Mouse (Mus musculus) right cerebral cortex, postnatal 14 days (tissue): ENCODE data around the gene Ptges3.
"Not testable (repeated sequence)": the region's sequence is repeated elsewhere in the genome, so short reads cannot be mapped to it uniquely, and the experiment has no call there.

ENCODE experiments used
- DNase-seq: peaks from one replicate; pipeline ENCODE4 v3.0.0; 2022

The Ptges3 gene

DNA sequence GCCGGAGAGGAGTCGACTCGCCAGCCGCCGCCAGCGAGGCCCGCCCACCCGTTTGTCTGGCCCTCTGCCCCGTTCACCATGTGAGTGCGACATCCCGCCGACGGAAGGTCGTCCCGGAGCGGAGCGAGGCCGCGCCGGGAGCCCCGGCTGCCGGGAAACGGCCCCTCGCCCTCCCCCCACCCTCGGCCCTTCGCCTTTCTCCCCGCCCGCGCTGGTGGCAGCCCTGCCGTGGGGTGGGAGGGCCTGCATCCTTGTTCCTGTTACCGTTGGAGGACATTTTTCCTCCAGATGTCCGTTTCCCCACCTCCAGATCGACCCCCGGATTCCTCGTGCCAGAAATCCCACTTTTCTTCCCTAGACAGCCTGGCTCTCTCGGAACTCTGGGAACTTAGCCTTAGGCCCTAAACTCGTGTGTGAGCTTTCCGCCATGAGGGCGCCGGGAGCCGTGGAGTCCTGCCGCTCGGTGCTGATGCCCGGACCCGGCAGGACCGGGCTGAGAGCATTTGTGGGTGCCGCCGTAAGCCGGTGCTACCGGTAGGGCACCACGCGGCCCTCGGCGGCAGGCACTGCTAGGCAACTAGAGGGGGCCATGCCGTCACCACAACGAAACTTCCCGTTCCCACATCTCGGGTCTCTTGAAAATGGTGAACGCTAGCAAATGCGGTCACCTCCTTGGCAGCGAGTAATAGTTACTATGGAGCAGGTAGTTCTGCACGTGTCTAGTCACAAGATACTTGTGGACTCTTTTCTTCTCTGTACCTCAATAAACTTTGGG, 640 bp downstream of the Ptges3 start:
- DNase-seq, result peak; percentile 36

DNA sequence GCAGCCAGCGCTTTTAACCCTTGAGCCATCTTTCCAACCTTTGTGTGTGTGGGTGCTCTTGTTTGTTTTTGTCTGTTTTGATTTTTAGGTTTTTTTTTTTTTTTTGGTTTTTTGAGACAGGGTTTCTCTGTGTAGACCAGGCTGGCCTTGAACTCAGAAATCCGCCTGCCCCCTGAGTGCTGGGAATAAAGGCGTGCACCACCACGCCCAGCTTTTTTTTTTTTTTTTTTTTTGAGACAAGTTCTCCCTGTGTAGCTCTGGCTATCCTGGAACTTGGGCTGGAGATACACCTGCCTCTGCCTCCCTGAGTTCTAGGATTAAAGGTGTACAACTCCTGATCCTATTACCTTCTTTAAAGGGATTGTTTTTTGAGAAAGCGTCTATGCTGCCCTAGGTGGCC, 2.4 kb downstream of the Ptges3 start:
- DNase-seq, result no peak

GRCm38 (mm10) chr10:128062221-128062989, 3.7 kb downstream of the Ptges3 start:
- no peak for DNase-seq

DNA sequence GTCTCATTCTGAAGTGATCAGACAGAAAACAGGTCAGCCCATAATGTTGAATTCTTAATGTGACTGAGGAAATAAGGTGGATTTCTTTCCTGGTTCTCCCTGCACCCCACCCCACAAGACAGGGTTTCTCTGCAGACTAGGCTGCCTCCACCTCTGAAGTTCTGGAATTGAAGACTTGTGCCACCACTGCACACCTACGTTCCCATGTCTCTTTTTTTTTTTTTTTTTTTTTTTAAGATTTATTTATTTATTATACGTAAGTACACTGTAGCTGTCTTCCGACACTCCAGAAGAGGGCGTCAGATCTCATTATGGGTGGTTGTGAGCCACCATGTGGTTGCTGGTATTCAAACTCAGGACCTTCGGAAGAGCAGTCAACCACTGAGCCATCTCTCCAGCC, 7.3 kb downstream of the Ptges3 start:
- DNase-seq, result no peak

GRCm38 (mm10) chr10:128069201-128069600, 10.4 kb downstream of the Ptges3 start:
- no peak for DNase-seq

DNA sequence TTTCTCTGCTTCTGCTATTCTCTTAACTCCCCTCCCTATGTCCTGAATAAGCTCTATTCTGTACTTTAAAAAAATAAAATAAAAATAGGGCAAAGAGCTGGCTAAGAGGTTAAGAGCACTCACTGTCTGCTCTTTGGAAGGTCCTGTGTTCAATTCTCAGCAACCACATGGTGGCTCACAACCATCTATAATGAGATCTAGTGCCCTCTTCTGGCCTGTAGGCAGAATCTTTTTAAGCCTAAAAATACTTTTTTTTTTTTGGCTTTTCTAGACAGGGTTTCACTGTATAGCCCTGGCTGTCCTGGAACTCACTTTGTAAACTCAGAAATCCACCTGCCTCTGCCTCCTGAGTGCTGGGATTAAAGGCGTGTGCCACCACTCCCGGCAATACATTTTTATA, 11.7 kb downstream of the Ptges3 start:
- not testable (repeated sequence) for DNase-seq

DNA sequence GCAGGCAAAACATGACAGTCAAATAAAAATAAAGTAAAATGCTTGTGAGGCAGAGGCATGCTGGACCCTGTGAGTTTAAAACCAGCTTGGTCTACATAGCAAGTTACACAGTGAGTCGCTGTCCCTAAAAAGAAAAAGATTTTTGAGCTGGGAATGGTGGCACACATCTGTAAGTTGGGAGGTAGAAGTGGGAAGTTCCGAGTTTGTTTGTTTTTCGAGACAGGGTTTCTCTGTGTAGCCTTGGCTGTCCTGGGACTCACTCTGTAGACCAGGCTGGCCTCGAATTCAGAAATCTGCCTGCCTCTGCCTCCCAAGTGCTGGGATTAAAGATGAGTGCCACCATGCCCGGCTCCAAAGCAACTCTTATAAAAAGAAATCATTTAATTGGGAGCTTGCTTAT, 19.5 kb downstream of the Ptges3 start:
- DNase-seq, result not testable (repeated sequence)

DNA sequence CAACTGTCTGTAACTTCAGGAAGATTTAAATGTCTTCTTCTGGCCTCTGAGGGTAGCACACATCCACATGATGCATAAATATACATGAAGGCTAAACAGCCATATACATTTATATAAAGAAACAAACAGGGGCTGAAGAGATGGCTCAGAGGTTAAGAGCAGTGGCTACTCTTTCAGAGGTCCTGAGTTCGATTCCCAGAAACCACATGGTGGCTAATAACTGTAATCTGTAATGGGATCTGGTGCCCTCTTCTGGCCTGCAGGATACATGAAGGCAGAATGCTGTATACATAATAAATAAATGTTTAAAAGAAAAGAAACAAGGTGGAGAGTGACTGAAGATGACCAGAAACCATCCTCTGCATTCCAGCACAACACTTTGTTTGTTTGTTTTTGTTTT, 21.7 kb downstream of the Ptges3 start:
- peak; percentile 17 for DNase-seq

DNA sequence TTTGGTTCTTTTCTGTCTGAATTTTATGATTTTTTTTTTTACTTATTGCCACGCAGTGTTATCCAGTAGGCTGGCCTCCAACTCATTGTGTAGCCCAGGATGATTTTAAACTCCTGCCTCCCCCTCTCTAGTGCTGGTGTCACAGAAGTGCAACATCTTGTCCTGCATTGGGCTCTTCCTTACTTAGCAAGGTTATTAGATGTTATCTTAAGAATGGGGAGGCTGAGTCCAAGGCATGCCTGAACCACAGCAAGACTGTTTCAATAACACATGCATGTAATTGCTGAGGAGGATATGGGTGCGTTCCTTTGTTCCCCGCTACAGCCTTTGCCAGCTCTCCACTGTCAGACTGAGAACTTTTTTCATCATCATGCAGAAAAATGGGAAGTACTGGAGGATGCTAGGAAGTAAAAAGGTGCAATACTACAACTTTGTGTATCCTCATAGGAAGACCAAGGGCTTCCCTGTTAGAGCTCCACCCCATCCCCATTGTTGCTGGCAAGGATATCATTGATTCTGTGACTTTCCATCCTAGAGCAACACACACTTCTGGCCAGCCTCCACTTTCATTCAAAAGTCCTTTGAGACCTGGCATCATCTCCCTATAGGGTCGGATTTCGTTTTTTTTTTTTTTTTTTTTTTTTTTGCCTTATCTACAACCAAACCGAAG, 23.2 kb downstream of the Ptges3 start:
- no peak for DNase-seq

DNA sequence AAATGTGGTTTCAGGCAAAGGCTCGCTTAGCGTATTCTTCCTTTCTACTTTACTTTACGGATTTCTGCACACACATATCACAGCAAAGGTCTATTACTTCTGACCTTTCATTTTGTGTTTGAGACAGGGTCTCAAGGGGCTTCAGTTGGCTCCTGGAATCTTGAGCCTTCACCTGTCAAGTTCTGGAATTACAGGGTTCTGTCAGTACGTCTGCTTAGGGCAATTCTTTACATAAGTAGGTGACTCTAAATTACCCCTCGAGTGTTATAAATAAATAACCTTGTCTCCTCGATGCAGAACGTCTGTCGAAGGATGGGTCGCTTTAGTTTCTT, 23.7 kb downstream of the Ptges3 start:
- DNase-seq, result no peak

GRCm38 (mm10) chr10:128082880-128083421, 24.2 kb downstream of the Ptges3 start, which contains the start of gene Atp5b:
Gene Atp5b, plus strand, starts transcription at chr10:128083273.
- peak; percentile 94 for DNase-seq

DNA sequence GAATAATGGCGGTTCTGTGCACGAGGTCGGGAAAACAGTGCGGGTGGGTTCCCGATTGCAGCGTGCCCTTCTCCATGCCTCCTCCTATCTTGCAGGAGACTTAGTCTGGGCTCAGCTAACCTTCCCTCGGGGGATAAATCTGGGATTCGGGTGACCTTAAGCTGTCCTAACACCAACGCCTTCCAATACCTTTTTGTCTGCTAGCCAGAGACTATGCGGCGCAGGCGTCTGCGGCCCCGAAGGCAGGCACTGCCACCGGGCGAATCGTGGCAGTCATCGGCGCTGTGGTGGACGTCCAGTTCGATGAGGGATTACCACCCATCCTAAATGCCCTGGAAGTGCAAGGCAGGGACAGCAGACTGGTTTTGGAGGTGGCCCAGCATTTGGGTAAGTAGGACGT, 24.9 kb downstream of the Ptges3 start:
- peak; percentile 15 for DNase-seq

GRCm38 (mm10) chr10:128084160-128084559, 25.4 kb downstream of the Ptges3 start:
- no peak for DNase-seq

- DNase-seq, result peak; percentile 32
Measured at GRCm38 (mm10) chr10:128086391-128086790, 27.6 kb downstream of the Ptges3 start.

DNA sequence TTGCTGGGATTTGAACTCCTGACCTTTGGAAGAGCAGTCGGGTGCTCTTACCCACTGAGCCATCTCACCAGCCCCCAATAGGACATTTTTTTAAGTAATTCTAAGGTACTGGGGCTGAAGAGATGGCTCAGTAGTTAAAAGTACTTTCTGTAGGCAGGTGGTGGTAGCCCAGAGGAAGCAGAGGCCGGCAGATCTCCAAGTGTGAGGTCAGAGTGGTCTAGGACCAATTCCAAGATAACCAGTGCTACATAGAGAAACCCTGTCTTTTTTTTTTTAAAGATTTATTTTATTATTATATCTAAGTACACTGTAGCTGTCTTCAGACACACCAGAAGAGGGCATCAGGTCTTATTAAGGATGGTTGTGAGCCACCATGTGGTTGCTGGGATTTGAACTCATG, 28.5 kb downstream of the Ptges3 start:
- DNase-seq, result not testable (repeated sequence)

- DNase-seq, result no peak
Measured at GRCm38 (mm10) chr10:128088181-128088580, 29.4 kb downstream of the Ptges3 start.

- no peak for DNase-seq
Measured at GRCm38 (mm10) chr10:128089842-128090241, 31.1 kb downstream of the Ptges3 start.

DNA sequence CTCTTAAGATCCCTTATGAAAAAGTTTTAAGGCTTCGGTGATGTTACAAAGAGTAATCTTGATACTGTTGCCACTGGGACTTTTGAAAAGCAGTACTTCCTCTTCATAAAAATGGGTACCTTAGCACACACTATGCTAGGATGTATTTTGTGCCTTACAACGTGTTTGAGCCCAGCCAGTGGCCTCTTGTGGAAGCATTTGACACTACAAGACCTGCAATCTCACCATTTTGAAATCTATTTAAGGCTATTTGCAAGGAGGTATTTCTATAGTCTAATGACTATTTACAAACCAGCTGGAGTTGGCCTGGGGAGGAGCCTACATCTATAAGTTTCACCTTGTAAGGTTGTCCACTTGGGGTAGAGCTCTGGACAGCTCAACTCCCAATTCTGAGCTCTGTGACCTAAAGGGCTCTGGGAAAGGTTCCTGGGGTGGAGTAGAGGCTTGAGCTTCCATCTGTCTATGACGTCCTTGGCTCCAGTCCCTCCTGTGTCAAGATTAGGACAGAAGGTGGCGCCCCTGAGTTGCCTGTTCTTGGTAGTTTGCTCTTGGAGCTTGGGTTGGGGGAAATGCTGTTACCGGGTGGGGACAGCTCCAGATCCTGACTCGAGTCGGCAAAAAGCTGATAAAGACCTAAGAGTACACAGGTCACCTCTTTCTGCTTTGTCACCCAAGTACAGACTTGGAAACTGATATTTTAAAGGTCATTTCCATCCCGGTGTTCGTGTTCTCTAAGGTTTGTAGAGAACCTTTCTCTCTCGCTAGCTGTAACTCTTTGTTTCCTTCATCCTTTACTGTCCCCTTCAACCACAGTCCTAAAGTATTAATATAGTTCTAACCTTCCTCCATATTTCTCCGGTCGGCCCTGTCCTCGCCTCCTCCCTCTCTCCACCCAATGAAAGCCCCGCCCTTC, 32.2 kb downstream of the Ptges3 start:
- peak; percentile 85 for DNase-seq

GRCm38 (mm10) chr10:128091564-128092505, 33.1 kb downstream of the Ptges3 start, which contains the start of gene Baz2a:
Gene Baz2a, plus strand, starts transcription at chr10:128091577.
- DNase-seq, result peak; percentile 21

DNA sequence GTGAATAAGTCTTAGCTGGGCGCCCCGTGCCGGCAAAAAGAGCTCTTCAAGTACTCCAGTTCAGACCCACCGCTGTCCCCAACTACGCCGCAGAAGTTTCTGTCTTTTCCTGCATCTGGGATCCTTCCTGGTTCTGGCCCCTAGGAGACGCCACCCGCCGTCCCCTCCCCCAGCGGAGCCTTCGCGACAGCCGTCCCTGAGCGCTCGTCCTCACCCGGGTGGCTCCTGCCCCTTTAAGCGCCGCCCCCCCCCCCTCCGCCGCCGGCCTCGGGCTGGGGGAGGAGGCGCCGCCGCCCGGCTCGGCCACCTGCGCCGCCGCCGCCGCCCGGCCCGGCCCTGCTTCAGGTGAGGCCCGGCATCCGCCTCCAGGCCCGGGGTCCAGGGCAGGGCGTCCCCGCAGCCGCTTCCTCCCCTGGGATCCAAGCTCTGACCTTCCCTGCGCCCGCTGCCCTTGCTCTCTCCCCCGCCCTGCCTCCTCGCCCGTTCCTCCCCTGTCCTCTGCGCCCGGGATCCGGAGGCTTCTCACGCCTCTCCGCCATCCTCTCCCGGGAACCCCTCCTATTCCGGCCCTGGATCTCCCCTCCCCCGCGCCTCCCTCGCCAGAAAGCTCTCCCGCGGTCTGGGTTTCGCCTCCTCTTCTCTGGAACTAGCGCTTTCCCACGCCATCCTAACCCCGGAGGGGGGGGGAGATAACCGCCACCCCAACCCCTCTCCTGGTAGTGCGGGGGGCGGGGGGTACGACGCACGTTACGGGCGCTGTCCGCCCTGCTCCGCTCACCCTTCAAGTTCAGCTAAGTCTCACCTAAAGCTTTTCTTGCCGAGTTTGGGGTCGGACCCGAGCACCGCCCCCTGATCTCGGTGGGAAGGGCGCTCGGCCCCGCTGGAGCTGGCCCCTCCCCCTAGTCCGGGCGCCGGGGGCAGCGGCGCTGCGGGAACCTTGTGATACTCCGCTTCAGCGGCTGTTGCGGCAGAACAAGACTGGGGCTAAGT, 34.0 kb downstream of the Ptges3 start:
- DNase-seq, result peak; percentile 84
